Mouse (Mus musculus): ENCODE measurements around the gene Olfr859. TPM values are rescaled to one million over a fixed set of nuclear protein-coding genes. Genes with fewer than 3 reads are reported as not detected.
"Not testable (repeated sequence)": the region's sequence is repeated elsewhere in the genome, so short reads cannot be mapped to it uniquely, and the experiment has no call there.

Gene Olfr859
- total RNA-seq (2014; fragmentation: Nextera tagmentation): not detected in 2 replicates
- not detected in 2 replicates for total RNA-seq (2017)

DNA sequence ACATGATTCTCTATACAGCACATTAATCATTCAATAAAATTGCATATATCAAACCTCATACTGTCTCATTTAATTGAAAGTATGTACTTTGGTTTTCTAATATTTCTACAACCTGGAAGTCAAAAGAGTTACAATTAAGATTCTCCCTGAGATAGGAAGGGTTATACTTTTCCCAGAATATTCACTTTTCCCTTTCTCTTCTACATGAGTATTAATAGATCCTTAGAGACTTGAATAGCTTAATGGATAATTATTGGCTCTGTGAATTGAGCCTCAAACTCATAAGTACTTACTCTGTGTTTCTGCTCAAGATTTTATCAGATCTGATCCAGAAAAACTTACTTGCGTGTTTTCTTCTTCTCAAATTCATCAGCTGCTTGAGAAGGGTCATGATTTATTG, at the start of gene Olfr859:
Gene Olfr859, plus strand, starts transcription at position 301 of the 400 bp plus-strand sequence.
- ATAC-seq (replicated peaks; ENCODE audit: poor library complexity, severe bottlenecking): not testable (repeated sequence)

DNA sequence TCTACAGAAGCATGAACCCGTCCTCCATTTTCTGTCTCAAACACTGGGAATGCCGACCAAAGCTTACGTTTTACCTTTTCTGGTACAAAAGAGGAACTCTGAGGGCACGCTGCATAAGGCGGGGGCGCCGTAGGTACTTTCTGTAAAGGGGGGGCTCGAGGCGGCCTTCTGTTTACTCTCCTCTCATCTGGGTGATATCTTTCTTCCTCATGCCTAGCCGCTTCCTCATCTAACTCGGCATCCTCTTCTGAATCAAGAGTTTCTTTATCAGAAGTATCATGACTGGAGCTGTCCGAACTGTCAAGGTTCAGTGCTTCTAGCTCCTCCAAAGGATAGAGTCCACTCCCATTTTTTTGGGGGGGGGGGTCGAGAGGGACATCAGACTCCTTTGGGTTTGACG, 35.6 kb upstream of the Olfr859 start:
- ATAC-seq (replicated peaks; ENCODE audit: poor library complexity, severe bottlenecking): no peak

DNA sequence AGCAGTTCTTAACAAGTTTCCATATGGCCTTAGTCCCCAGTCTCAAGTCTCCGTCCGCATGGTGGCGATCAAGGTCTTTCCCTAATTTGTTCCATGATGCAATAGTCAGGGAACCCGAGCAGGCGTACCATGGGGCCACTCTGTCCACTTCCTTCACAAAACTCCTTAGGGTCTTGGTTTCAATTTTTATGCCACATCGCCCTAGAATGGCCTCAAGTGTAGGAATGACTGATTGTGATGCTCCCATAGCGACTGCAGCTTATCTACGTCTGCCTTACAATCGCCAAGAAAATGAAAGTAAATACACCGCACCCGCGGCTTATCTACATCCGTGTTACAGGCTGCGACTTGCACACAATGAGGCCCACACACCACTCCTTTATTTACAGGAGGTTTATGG, 35.0 kb upstream of the Olfr859 start:
- ATAC-seq (replicated peaks; ENCODE audit: poor library complexity, severe bottlenecking): no peak

DNA sequence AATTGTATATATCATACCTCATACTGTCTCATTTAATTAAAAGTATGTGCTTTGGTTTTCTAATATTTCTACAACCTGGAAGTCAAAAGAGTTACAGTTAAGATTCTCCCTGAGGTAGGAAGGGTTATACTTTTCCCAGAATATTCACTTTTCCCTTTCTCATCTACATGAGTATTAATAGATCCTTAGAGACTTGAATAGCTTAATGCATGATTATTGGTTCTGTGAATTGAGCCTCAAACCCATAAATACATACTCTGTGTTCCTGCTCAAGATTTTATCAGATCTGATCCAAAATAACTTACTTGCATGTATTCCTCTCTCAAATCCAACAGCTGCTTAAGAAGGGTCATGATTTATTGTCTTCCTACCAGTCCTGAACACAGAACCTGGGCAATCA, 24.7 kb upstream of the Olfr859 start, which contains the start of gene Olfr58:
Gene Olfr58, plus strand, starts transcription at position 301 of the 400 bp plus-strand sequence.
- ATAC-seq (replicated peaks; ENCODE audit: poor library complexity, severe bottlenecking): no peak

DNA sequence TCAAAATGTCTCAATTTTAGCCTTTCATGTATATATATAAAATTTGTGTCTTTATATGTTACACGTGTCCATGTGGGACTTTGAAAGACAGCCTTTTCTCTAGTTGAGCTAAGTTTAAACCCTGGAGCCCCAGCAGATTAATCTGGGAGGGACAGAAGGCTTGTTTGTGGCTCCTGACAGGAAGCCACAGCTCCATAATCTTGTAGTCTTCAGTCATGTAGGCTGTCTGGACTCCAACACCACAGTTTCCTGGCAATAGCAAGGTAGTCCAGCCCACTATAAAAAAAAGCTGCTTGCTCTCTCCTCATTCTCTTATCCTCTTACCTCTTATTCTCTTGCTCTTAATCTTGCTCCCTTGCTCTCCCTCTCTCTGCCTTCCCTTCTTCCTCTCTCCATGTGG, 1.7 kb upstream of the Olfr859 start:
- no peak for ATAC-seq (replicated peaks; ENCODE audit: poor library complexity, severe bottlenecking)

DNA sequence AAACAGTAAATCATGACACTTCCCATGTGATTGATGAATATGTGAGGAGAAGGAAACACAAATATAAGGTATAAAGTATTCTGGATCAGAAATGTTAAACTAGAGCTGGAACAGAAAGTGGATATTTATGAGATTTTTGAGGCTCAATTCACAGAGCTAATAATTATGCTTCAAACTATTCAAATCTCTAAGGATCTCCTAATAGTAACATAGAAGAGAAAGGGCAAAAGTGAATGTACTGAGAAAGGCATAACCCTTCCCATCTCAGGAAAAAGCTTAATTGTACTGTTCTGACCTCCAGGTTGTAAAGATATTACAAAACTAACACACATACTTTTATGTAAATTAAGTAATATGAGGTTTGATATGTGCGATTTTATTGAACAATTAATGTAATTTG, 44.9 kb downstream of the Olfr859 start, which contains the start of gene Olfr860:
Gene Olfr860, minus strand, starts transcription at position 101 of the 400 bp plus-strand sequence.
- ATAC-seq (replicated peaks; ENCODE audit: poor library complexity, severe bottlenecking): no peak

Other genes with a start within 250 kb of the Olfr859 start
- gene Olfr854, start 237.5 kb upstream of the Olfr859 start, total RNA-seq (2014; fragmentation: Nextera tagmentation): not detected in 2 replicates
- not detected in 2 replicates for gene Olfr854, start 237.5 kb upstream of the Olfr859 start, total RNA-seq (2017)
- not detected in 2 replicates for gene Olfr855, start 222.3 kb upstream of the Olfr859 start, total RNA-seq (2014; fragmentation: Nextera tagmentation)
- gene Olfr855, start 222.3 kb upstream of the Olfr859 start, total RNA-seq (2017): not detected in 2 replicates
- gene Zfp317, start 182.8 kb upstream of the Olfr859 start, total RNA-seq (2014; fragmentation: Nextera tagmentation): 9.4 and 17.3 TPM in 2 replicates
- gene Zfp317, start 182.8 kb upstream of the Olfr859 start, total RNA-seq (2017): 17.4 and 24.3 TPM in 2 replicates
- gene Olfr857, start 95.5 kb upstream of the Olfr859 start, total RNA-seq (2014; fragmentation: Nextera tagmentation): not detected in 2 replicates
- not detected in 2 replicates for gene Olfr857, start 95.5 kb upstream of the Olfr859 start, total RNA-seq (2017)
- not detected in 2 replicates for gene Olfr58, start 24.6 kb upstream of the Olfr859 start, total RNA-seq (2014; fragmentation: Nextera tagmentation)
- gene Olfr58, start 24.6 kb upstream of the Olfr859 start, total RNA-seq (2017): not detected in 2 replicates
- not detected in 2 replicates for gene Olfr860, start 44.8 kb downstream of the Olfr859 start, total RNA-seq (2014; fragmentation: Nextera tagmentation)
- not detected in 2 replicates for gene Olfr860, start 44.8 kb downstream of the Olfr859 start, total RNA-seq (2017)
- not detected in 2 replicates for gene Olfr862, start 83.1 kb downstream of the Olfr859 start, total RNA-seq (2014; fragmentation: Nextera tagmentation)
- gene Olfr862, start 83.1 kb downstream of the Olfr859 start, total RNA-seq (2017): not detected in 2 replicates
- not detected in 2 replicates for gene Olfr77, start 112.0 kb downstream of the Olfr859 start, total RNA-seq (2014; fragmentation: Nextera tagmentation)
- 0.21 and 0.22 TPM in 2 replicates for gene Olfr77, start 112.0 kb downstream of the Olfr859 start, total RNA-seq (2017)
- gene Olfr866, start 223.1 kb downstream of the Olfr859 start, total RNA-seq (2014; fragmentation: Nextera tagmentation): not detected in 2 replicates
- gene Olfr866, start 223.1 kb downstream of the Olfr859 start, total RNA-seq (2017): not detected in 2 replicates